Mouse (Mus musculus): ENCODE data around the gene Galt.
"Not testable (repeated sequence)": the region's sequence is repeated elsewhere in the genome, so short reads cannot be mapped to it uniquely, and the experiment has no call there.

The Galt gene

GRCm38 (mm10) chr4:41774506-41774905 is 19.5 kb downstream of the Galt start:
- DNase-seq (ENCODE audit: low read depth, low spot score) = not testable (repeated sequence)

DNA sequence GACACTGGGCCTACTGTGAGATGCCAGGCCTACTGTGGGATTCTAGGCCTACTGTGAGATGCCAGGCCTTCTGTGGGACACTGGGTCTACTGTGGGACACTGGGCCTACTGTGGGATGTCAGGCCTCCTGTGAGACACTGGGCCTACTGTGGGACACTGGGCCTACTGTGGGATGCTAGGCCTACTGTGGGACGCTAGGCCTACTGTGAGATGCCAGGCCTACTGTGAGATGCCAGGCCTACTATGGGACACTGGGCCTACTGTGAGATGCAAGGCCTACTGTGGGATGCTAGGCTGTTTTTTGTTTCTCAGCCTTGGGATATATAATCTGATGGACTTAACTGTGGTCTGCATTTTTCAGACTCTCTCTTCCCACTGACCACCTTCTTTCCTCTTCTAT is 20.8 kb downstream of the Galt start:
- not testable (repeated sequence) for DNase-seq (ENCODE audit: low read depth, low spot score)

DNA sequence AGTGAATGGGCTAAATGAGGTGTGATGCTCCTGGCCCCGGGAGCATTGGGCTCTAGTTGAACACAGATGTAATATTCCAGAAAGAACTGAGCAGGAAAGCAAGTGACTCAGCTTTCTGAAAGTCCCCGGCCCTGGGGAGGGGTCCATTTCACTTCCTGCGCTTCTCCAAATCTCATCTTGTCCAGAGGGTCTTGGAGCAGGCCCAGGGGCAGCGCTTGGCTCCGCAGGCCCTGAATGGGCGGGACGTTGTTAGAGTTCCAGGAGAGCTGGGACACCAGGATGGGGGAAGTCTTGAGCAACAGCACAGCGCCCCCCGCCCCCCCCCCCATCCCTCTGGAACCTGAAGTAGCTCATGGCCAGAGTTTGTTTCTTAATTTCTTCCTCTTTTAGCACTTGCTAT is 26.2 kb downstream of the Galt start:
- DNase-seq (ENCODE audit: low read depth, low spot score) = not testable (repeated sequence)

DNA sequence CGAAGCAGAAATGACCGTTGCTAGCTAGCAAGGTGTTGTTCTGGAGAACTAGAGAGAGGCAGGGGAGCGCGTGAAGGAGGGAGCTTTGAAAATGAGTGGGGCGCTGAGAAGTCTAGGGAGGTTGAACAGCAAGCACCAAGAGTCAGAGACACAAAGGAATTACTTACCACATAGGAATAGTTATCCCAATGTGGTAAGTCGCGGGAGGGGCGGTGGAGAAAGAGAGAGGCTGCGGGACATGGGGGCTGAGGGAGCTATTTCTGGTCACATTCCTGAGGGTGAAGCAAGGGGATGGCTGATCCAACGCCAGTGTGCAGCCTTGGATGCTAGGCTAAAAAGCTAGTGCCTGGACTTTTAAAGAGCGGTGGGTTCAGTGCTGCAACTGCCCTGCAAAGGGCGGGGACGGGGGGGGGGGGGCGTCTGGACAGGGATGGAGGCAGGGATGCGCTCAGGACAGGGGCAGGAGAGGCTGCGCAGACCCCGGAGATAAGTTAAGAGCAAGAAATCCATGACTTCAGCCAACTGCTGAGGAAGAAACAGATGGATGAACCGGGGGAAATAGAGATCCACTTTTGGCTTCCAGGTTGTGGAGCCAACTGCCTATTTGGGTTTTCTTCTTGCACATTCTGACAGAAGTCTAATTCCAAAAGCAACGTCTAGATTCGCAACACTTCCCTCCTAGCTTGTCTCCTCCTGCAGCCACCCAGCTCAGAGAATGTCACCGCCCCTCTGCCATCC is 26.9 kb downstream of the Galt start:
- DNase-seq (ENCODE audit: low read depth, low spot score) = not testable (repeated sequence)

- DNase-seq (ENCODE audit: low read depth, low spot score) = not testable (repeated sequence)
Measured at GRCm38 (mm10) chr4:41782711-41783110, 27.7 kb downstream of the Galt start.

DNA sequence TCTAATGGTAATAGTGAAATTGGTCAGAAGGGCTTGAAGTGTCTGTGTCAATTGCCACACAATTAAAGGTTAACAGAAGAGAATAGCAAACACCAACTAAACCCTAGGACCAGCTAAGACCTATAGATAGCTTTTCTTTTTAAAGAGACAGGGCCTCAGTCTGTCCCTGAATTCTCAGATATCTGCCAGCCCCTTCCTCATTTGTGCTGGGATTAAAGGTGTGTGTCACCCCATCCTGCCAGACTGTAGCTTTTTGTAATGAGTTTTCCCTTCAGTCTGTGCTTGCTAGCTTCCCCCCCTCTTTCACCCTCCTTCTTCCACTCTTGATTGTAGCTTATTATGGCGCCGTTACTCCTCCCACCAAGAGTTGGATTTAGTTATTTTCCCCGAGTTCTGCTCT is 28.2 kb downstream of the Galt start:
- DNase-seq (ENCODE audit: low read depth, low spot score) = not testable (repeated sequence)
